Mouse (Mus musculus): Measurements from ENCODE around the gene Slc1a7. TPM values are rescaled to one million over a fixed set of nuclear protein-coding genes. Genes with fewer than 3 reads are reported as not detected.

The Slc1a7 gene
- total RNA-seq (2021), result under 1 TPM; 0.48 to 0.62 TPM
- long read RNA-seq, experiment 1, result 0 reads
- long read RNA-seq, experiment 2, result 0 reads

- DNase-seq (ENCODE audit: low spot score in 2 of 2), result no peak
Measured at GRCm38 (mm10) chr4:107967966-107968682, at the start of gene Slc1a7. TSS of gene Slc1a7 (plus strand) at chr4:107968332.

- peak in 1 of 2 experiments; percentile 11 for DNase-seq (ENCODE audit: low spot score in 2 of 2)
Measured at GRCm38 (mm10) chr4:107920336-107920735, 47.8 kb upstream of the Slc1a7 start.

- peak in 1 of 2 experiments; percentile 53 for DNase-seq (ENCODE audit: low spot score in 2 of 2)
Measured at GRCm38 (mm10) chr4:107921152-107921695, 46.9 kb upstream of the Slc1a7 start.

- no peak for DNase-seq (ENCODE audit: low spot score in 2 of 2)
Measured at GRCm38 (mm10) chr4:107921952-107922351, 46.2 kb upstream of the Slc1a7 start.

- DNase-seq (ENCODE audit: low spot score in 2 of 2), result peak; percentile 87 to 94
Measured at GRCm38 (mm10) chr4:107923145-107923802, 44.9 kb upstream of the Slc1a7 start, which contains the start of gene Cpt2. TSS of gene Cpt2 (minus strand) at chr4:107923610.

GRCm38 (mm10) chr4:107923803-107924194 lies 44.3 kb upstream of the Slc1a7 start:
- DNase-seq (ENCODE audit: low spot score in 2 of 2), result no peak

- DNase-seq (ENCODE audit: low spot score in 2 of 2), result no peak
Measured at GRCm38 (mm10) chr4:107928269-107928668, 39.9 kb upstream of the Slc1a7 start.

GRCm38 (mm10) chr4:107928726-107929125 lies 39.4 kb upstream of the Slc1a7 start:
- no peak for DNase-seq (ENCODE audit: low spot score in 2 of 2)

- no peak for DNase-seq (ENCODE audit: low spot score in 2 of 2)
Measured at GRCm38 (mm10) chr4:107931453-107931852, 36.7 kb upstream of the Slc1a7 start.

- no peak for DNase-seq (ENCODE audit: low spot score in 2 of 2)
Measured at GRCm38 (mm10) chr4:107933239-107933638, 34.9 kb upstream of the Slc1a7 start.

- DNase-seq (ENCODE audit: low spot score in 2 of 2), result no peak
Measured at GRCm38 (mm10) chr4:107935254-107935653, 32.9 kb upstream of the Slc1a7 start.

- peak in 1 of 2 experiments; percentile 33 for DNase-seq (ENCODE audit: low spot score in 2 of 2)
Measured at GRCm38 (mm10) chr4:107937338-107937737, 30.8 kb upstream of the Slc1a7 start.

- no peak for DNase-seq (ENCODE audit: low spot score in 2 of 2)
Measured at GRCm38 (mm10) chr4:107938124-107938523, 30.0 kb upstream of the Slc1a7 start.

GRCm38 (mm10) chr4:107942741-107943140 lies 25.4 kb upstream of the Slc1a7 start:
- DNase-seq (ENCODE audit: low spot score in 2 of 2), result no peak

- DNase-seq (ENCODE audit: low spot score in 2 of 2), result no peak
Measured at GRCm38 (mm10) chr4:107944141-107944540, 24.0 kb upstream of the Slc1a7 start.

- no peak for DNase-seq (ENCODE audit: low spot score in 2 of 2)
Measured at GRCm38 (mm10) chr4:107949918-107950317, 18.2 kb upstream of the Slc1a7 start.

- no peak for DNase-seq (ENCODE audit: low spot score in 2 of 2)
Measured at GRCm38 (mm10) chr4:107952845-107953244, 15.3 kb upstream of the Slc1a7 start.

- DNase-seq (ENCODE audit: low spot score in 2 of 2), result no peak
Measured at GRCm38 (mm10) chr4:107955691-107956090, 12.4 kb upstream of the Slc1a7 start.

GRCm38 (mm10) chr4:107958487-107958886 lies 9.6 kb upstream of the Slc1a7 start:
- DNase-seq (ENCODE audit: low spot score in 2 of 2), result no peak

- no peak for DNase-seq (ENCODE audit: low spot score in 2 of 2)
Measured at GRCm38 (mm10) chr4:107962044-107962732, 5.9 kb upstream of the Slc1a7 start.

GRCm38 (mm10) chr4:107962792-107963191 lies 5.3 kb upstream of the Slc1a7 start:
- DNase-seq (ENCODE audit: low spot score in 2 of 2), result no peak

Data from adrenal gland, postnatal 4 days (tissue).